Mouse (Mus musculus) induced T-regulatory cell, adult 2 months (primary cell): ENCODE data around the gene Spg20.

Experiments used
- DNase-seq: peaks from one replicate; pipeline ENCODE4 v3.0.0-alpha.2; 2012; ENCODE audit warnings: low read depth

The Spg20 gene

GRCm38 (mm10) chr3:55151656-55152433, 39.9 kb downstream of the Spg20 start:
- peak; percentile 17 for DNase-seq

- peak; percentile 64 for DNase-seq
These were observed 40.9 kb downstream of the Spg20 start for GRCm38 (mm10) chr3:55152673-55153334.

GRCm38 (mm10) chr3:55154163-55154562, 42.3 kb downstream of the Spg20 start:
- DNase-seq = no peak

- DNase-seq = no peak
These were observed 45.5 kb downstream of the Spg20 start for GRCm38 (mm10) chr3:55157413-55157812.

- DNase-seq = no peak
These were observed 49.2 kb downstream of the Spg20 start for GRCm38 (mm10) chr3:55161144-55161543.

- DNase-seq = no peak
These were observed 51.6 kb downstream of the Spg20 start for GRCm38 (mm10) chr3:55163510-55163909.

- no peak for DNase-seq
These were observed 60.6 kb downstream of the Spg20 start for GRCm38 (mm10) chr3:55172478-55172877.

GRCm38 (mm10) chr3:55177271-55177670, 65.4 kb downstream of the Spg20 start:
- DNase-seq = no peak

- no peak for DNase-seq
These were observed 69.9 kb downstream of the Spg20 start, which contains the start of gene Sohlh2 for GRCm38 (mm10) chr3:55181766-55182165. Sohlh2 (plus strand) TSS chr3:55182028.
